Mouse (Mus musculus) monocyte, adult 5-6 weeks (primary cell): ENCODE results near the gene Lax1. TPM values are rescaled to one million over a fixed set of nuclear protein-coding genes. Genes with fewer than 3 reads are reported as not detected.

Source experiments
- ATAC-seq: fragments of 153-309, 156-312 bp; replicated peaks from 2 replicates; pipeline ENCODE4 v1.8.0; 2017; ENCODE audit warnings: mild to moderate bottlenecking; ENCODE audit not compliant: low TSS enrichment, insufficient number of reproducible peaks, severe bottlenecking, poor library complexity, low FRiP score
- total RNA-seq: library from RNA; stranded (forward); fragments of 200-1000, 200-491, 200-594 nt; gene quantifications from 3 replicates; pipeline ENCODE4 v1.2.3, GENCODE M21; 2017

Lax1 gene
- total RNA-seq, 1 experiment from 2014 or later = 52.2 TPM

- ATAC-seq = no peak
These were observed 33.1 kb downstream of the Lax1 start for GRCm38 (mm10) chr1:133656811-133657210.

GRCm38 (mm10) chr1:133653033-133653432 is 36.9 kb downstream of the Lax1 start:
- ATAC-seq = no peak

GRCm38 (mm10) chr1:133650288-133651055 is 39.4 kb downstream of the Lax1 start:
- ATAC-seq = no peak

GRCm38 (mm10) chr1:133645652-133646051 is 44.3 kb downstream of the Lax1 start:
- ATAC-seq = no peak

- no peak for ATAC-seq
These were observed 48.7 kb downstream of the Lax1 start for GRCm38 (mm10) chr1:133641163-133641562.

GRCm38 (mm10) chr1:133638517-133638916 is 51.4 kb downstream of the Lax1 start:
- ATAC-seq = no peak

- no peak for ATAC-seq
These were observed 57.7 kb downstream of the Lax1 start for GRCm38 (mm10) chr1:133632168-133632567.

Other genes starting within 250 kb of the Lax1 start
- 231 to 361 TPM (median 319 TPM) in 3 replicates for gene Snrpe, start 79.8 kb downstream of the Lax1 start, total RNA-seq
- 15.3 to 43.2 TPM (median 22.6 TPM) in 3 replicates for gene Zbed6, start 29.2 kb downstream of the Lax1 start, total RNA-seq
- 10.1 to 21.1 TPM (median 12.8 TPM) in 3 replicates for gene Gm38394, start 28.8 kb downstream of the Lax1 start, total RNA-seq
- gene Atp2b4, start 110.9 kb upstream of the Lax1 start, total RNA-seq = 16.7 to 44.9 TPM (median 20.6 TPM) in 3 replicates
- gene Optc, start 217.9 kb upstream of the Lax1 start, total RNA-seq = not detected in 3 replicates
- not detected in 3 replicates for gene Prelp, start 231.3 kb upstream of the Lax1 start, total RNA-seq